Comparison of ENCODE assay signal across 8 mouse cellular contexts in the genomic region with DNA sequence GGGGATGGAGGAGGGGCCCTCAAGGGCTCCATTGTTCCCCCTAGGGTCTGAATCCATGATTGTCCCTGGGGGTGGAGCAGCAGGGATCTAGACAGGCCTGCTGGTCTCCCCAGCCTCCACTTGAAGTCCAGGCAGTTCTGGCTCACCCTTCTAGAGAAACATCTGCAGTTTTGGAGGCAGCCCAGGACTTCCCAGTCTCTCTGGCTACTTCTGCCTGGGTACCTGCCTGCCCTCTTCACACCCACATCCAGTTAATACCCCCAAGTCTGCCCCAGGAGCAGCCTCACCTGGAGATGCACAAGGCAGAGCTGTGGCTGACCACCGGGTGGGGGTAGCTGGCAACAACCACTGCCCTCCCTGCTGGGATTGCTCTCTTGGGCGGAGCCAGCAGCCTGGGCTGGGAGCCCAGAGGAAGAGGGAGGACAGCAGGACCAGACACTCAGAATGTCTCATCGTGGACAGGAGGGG. TPM values are rescaled to one million over a fixed set of nuclear protein-coding genes. Genes with fewer than 3 reads are reported as not detected.
DNase-seq lines count a peak whose midpoint lies in the region; ATAC-seq and TF ChIP-seq lines count a peak whose summit lies in the region.

A gene (minus strand): TSS at position 350 of the 468 bp plus-strand sequence.

- H3K9me3 ChIP-seq in forebrain, embryonic 16.5 days (ENCODE audit: control insufficient read depth, low read length): no peaks in the 10 kb centered on the region

- intact Hi-C loops in heart, adult 2 months (cut with DNase I): loop anchor here (2.0 kb wide), 1 partner anchor 22 kb away; no protein-coding TSS in a partner anchor

- no peak within 1 kb of the TSS for H3K4me3 ChIP-seq in heart, adult 2 months
- H3K4me3 ChIP-seq in forebrain, embryonic 16.5 days (replicated peaks; ENCODE audit: low read length): no peak within 1 kb of the TSS

- TF ChIP-seq POLR2A in heart, adult 2 months (IDR thresholded peaks at IDR 0.05; ENCODE audit: insufficient read depth, low read depth, low read length): no peak

- no peaks in the 10 kb centered on the region for H3K79me2 ChIP-seq in heart, adult 2 months (replicated peaks; ENCODE audit: control insufficient read depth, insufficient read depth, low read length)

- no peaks in the 10 kb centered on the region for H3K27me3 ChIP-seq in heart, adult 2 months (ENCODE audit: control insufficient read depth, insufficient read depth, low read length)
- peaks cover 12% of the 10 kb centered on the region for H3K27me3 ChIP-seq in forebrain, embryonic 16.5 days (replicated peaks; ENCODE audit: control insufficient read depth, insufficient read depth, low read length)

- peak within 1 kb of the TSS; percentile 78 for H3K27ac ChIP-seq in heart, adult 2 months
- H3K27ac ChIP-seq in forebrain, embryonic 16.5 days (ENCODE audit: low read length): no peak within 1 kb of the TSS

- no peaks in the 10 kb centered on the region for H3K36me3 ChIP-seq in heart, adult 2 months (ENCODE audit: control insufficient read depth, insufficient read depth, low read length)
- peaks cover 6% of the 10 kb centered on the region; the same call in 1 of the 2 replicates for H3K36me3 ChIP-seq in forebrain, embryonic 16.5 days (ENCODE audit: control insufficient read depth, insufficient read depth)

- ATAC-seq in megakaryocyte-erythroid progenitor cell, adult 5-6 weeks (replicated peaks; ENCODE audit: low FRiP score, low TSS enrichment, poor library complexity, severe bottlenecking): no peak
- ATAC-seq in forebrain, embryonic 16.5 days: no peak

- H3K4me2 ChIP-seq in forebrain, embryonic 16.5 days (ENCODE audit: low read length): no peak within 1 kb of the TSS

- TF ChIP-seq CTCF in heart, adult 2 months (IDR thresholded peaks at IDR 0.05): no peak; the same call in 1 of the 2 replicates

- DNase-seq in cerebellum, adult 11 months: peak; percentile 33
- no peak for DNase-seq in cerebellum, adult 8-10 months
- peak; percentile 60 for DNase-seq in MN1 (ENCODE audit: low spot score)
- DNase-seq in heart, adult 2 months: peak; percentile 81 to 82
- DNase-seq in kidney, postnatal 36 days: peak; percentile 48 to 70
- DNase-seq in lung, postnatal 4 days: peak; percentile 55 to 82

- no peak within 1 kb of the TSS for H3K9ac ChIP-seq in heart, adult 2 months (ENCODE audit: low read depth, low read length)
- no peak within 1 kb of the TSS for H3K9ac ChIP-seq in forebrain, embryonic 16.5 days (replicated peaks; ENCODE audit: low read depth, low read length)

- WGBS in heart, adult 2 months: 3% methylated on average over 3 of the region's 3 CpGs
- 33% methylated on average over 3 of the region's 3 CpGs for WGBS in forebrain, embryonic 16.5 days

- no peak for TF ChIP-seq EP300 in heart, adult 2 months (IDR thresholded peaks at IDR 0.05; ENCODE audit: insufficient read depth, low read depth, low read length)

- peaks cover 6% of the 10 kb centered on the region for H3K4me1 ChIP-seq in heart, adult 2 months (ENCODE audit: control insufficient read depth, insufficient read depth, low read length)
- no peaks in the 10 kb centered on the region for H3K4me1 ChIP-seq in forebrain, embryonic 16.5 days (replicated peaks; ENCODE audit: control insufficient read depth, insufficient read depth, low read length)

RNA-seq across cellular contexts. Expression of the gene that starts here (rescaled TPM):
- under 1 TPM; 0.45 to 0.57 TPM for total RNA-seq in heart, adult 2 months (2021)
- polyA plus RNA-seq in heart, adult 2 months (2012; rRNA removed): 0.72 and 0.73 TPM in 2 replicates
- total RNA-seq in megakaryocyte-erythroid progenitor cell, adult 5-6 weeks (2014; fragmentation: Nextera tagmentation): 0.55 TPM in 1 of 2 replicates, not detected in the other
- total RNA-seq in megakaryocyte-erythroid progenitor cell, adult 5-6 weeks (2017): not detected in 2 replicates
- polyA plus RNA-seq in forebrain, embryonic 16.5 days (2015; fragmentation: Nextera tagmentation; extraction: Ambion mirVana): 0.11 and 0.30 TPM in 2 replicates

Comparison
In these comparisons a context has a peak if more than half of its experiments do, and no peak if none do; other contexts are left out.
1. Peak in DNase-seq and H3K27ac ChIP-seq in heart, adult 2 months; RNA of the gene not detected or under 1 TPM.